Mouse (Mus musculus) forebrain, embryonic 11.5 days (tissue): ENCODE measurements around the gene Ptpn13. TPM values are rescaled to one million over a fixed set of nuclear protein-coding genes. Genes with fewer than 3 reads are reported as not detected.

ENCODE experiments used
- ATAC-seq: fragments of 200-750 bp; cut with Nextera tagmentation; replicated peaks from 2 replicates; pipeline ENCODE4 v1.8.0; 2017; ENCODE audit warnings: moderate TSS enrichment; ENCODE audit not compliant: low FRiP score
- DNase-seq: peaks from one replicate; pipeline ENCODE4 v3.0.0-alpha.2; 2017; ENCODE audit warnings: low spot score
- H3K27ac ChIP-seq: fragments of 300-500 bp; sonication (generic); 2 replicates; pipeline ENCODE4 v1.5.1; 2014; ENCODE audit warnings: low read depth, low read length
- H3K27me3 ChIP-seq: fragments of 300-500 bp; sonication (generic); 2 replicates; pipeline ENCODE4 v1.6.1; 2014; ENCODE audit warnings: mild to moderate bottlenecking, low read length, mixed read lengths; ENCODE audit not compliant: control insufficient read depth, insufficient read depth
- H3K36me3 ChIP-seq: fragments of 300-500 bp; sonication (generic); 2 replicates; pipeline ENCODE4 v1.6.1; 2014; ENCODE audit warnings: mild to moderate bottlenecking, low read length, moderate library complexity, mixed read lengths; ENCODE audit not compliant: control insufficient read depth, insufficient read depth
- H3K4me1 ChIP-seq: fragments of 300-500 bp; sonication (generic); replicated peaks from 2 replicates; pipeline ENCODE4 v1.6.1; 2014; ENCODE audit warnings: low read length, mixed read lengths; ENCODE audit not compliant: control insufficient read depth, insufficient read depth
- H3K4me2 ChIP-seq: fragments of 300-500 bp; sonication (generic); 2 replicates; pipeline ENCODE4 v1.6.1; 2014; ENCODE audit warnings: low read depth, mild to moderate bottlenecking, low read length, moderate library complexity, mixed read lengths; ENCODE audit not compliant: severe bottlenecking
- H3K4me3 ChIP-seq: fragments of 300-500 bp; sonication (generic); 2 replicates; pipeline ENCODE4 v1.5.1; 2014; ENCODE audit warnings: low read depth, low read length
- H3K9ac ChIP-seq: fragments of 300-500 bp; sonication (generic); 2 replicates; pipeline ENCODE4 v1.6.1; 2014; ENCODE audit warnings: low read length
- H3K9me3 ChIP-seq: fragments of 300-500 bp; sonication (generic); 2 replicates; pipeline ENCODE4 v1.6.1; 2016; ENCODE audit warnings: low read length, mixed read lengths; ENCODE audit not compliant: control insufficient read depth
- WGBS: fragments of 180-500 bp; shearing (Covaris S2); extraction: QIAGEN DNeasy Blood & Tissue Kit; methylation state at CpG from one replicate; pipeline ENCODE4 v1.1.7; 2014; 5-methylcytosine and 5-hydroxymethylcytosine counted together
- polyA plus RNA-seq: library from polyadenylated mRNA; unstranded; fragments of >200 nt; fragmentation: Nextera tagmentation; extraction: Ambion mirVana; gene quantifications from 2 replicates; pipeline ENCODE4 v1.2.1, GENCODE M21; 2014

Gene Ptpn13
- polyA plus RNA-seq, 1 experiment from 2014 or later = 20.3 TPM

DNA sequence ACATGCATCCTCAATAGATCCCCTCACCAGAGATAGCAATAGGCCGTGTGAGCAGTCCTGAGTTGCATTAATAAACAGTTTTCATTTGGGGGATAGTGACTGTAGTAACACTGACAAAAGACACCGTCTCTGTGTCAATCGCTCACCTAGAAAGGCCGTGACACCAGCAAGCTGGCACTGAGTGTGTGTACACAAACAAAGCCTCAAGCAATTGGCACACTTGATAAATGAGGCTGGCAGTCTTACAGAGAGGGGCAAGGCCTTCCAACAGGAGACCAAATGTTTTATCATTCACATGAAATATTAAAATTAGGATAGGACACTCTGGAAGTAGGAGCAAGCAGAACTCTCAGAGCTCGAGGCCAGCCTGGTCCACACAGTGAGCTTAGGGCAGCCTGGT lies 197.3 kb downstream of the Ptpn13 start:
- no peaks in the 10 kb centered on the region for H3K36me3 ChIP-seq
- ATAC-seq = no peak
- no peak overlapping the region for H3K9ac ChIP-seq
- no peaks in the 10 kb centered on the region for H3K4me1 ChIP-seq
- H3K27ac ChIP-seq = no peak overlapping the region
- DNase-seq = no peak
- H3K4me2 ChIP-seq = no peak overlapping the region
- no peaks in the 10 kb centered on the region for H3K9me3 ChIP-seq
- no peaks in the 10 kb centered on the region for H3K27me3 ChIP-seq
- 87% methylated on average over 5 of the region's 5 CpGs for WGBS
- H3K4me3 ChIP-seq = no peak overlapping the region

DNA sequence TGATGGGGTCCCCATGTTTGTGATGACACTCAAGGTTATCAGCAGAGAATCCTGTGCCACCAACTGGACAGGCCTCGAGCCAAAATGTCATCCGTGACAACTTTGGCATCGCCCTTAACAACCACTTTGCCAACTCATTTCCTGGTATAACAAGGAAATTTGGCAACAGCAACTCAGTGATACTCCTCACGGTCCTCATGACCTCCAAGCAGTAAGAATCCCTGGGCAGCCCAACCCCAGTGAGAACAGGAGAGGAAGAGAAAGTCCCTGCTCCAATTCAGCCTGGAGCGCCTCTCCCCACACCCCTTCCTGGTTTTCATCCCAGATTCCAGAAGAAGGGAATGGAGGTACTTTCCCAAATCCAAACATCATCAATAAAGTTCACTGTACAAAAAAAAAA lies 199.8 kb downstream of the Ptpn13 start:
- DNase-seq (no peak), ATAC-seq (no peak)
- Histone ChIP-seq H3K4me3 (no peak overlapping the region), H3K4me1 (no peaks in the 10 kb centered on the region), H3K9ac (no peak overlapping the region), H3K27me3 (no peaks in the 10 kb centered on the region), H3K4me2 (no peak overlapping the region), H3K36me3 (no peaks in the 10 kb centered on the region), H3K9me3 (no peaks in the 10 kb centered on the region), H3K27ac (no peak overlapping the region)
- WGBS = 88% methylated on average over 5 of the region's 5 CpGs

DNA sequence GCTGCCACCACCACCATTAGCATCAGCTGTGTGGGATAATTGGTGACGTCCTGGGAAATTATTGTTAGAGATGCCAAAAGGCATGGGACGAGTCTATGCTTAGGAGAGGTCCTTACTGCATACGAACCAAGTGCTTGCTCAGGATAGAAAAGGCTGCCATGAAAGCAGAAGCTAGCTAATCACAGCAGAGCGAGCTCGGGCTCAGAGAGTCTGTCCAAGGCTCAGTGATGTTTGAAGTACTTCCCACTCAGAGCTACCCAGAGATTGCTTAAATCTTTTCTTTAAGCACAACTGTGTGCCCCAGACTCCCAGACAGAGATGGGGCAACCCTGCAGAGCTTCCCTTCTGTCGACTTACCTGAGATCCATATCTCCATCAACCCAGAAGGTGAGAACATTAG lies 203.5 kb downstream of the Ptpn13 start:
- Histone ChIP-seq H3K4me3 (no peak overlapping the region), H3K27ac (no peak overlapping the region), H3K36me3 (no peaks in the 10 kb centered on the region), H3K9me3 (no peaks in the 10 kb centered on the region), H3K9ac (no peak overlapping the region), H3K27me3 (no peaks in the 10 kb centered on the region), H3K4me1 (no peaks in the 10 kb centered on the region), H3K4me2 (no peak overlapping the region)
- DNase-seq (no peak), ATAC-seq (no peak)
- WGBS = 81% methylated on average over 6 of the region's 6 CpGs

DNA sequence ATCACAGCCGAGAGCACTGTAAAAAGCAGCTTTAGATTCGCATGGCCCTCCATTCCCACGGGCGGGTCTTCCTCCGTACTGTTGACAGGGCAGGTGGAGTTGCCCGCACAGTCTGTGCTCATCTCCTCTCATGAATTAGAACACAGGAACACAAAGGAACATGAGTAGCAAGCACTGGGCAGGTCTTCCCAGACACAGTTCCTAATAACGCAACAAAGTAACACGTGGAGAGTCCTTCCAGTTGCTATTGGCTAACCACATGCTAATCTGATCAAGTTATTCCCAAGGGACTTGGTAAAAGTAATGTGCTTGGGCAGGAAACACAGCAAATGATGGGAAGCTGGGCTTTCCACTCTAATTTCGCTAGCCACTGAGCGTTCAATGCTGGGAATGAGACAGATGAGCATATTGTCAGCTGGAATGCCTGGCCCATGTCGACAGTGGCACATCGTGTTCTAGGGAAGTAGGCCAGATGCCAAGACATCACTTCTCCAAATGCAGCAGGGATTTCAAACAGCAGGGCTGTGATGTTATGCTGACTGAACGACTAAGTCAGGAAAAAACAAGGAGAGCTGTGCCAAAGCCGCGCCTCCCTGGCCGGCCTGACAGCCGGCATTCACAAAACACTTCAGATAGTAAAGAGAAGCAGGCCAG lies 204.2 kb downstream of the Ptpn13 start, which contains the start of gene Slc10a6:
Gene Slc10a6 (minus strand): TSS at position 293 of the 654 bp plus-strand sequence.
- H3K4me3 ChIP-seq = no peak within 1 kb of the TSS
- H3K27ac ChIP-seq = no peak within 1 kb of the TSS
- no peaks in the 10 kb centered on the region for H3K9me3 ChIP-seq
- no peak for ATAC-seq
- H3K4me1 ChIP-seq = no peaks in the 10 kb centered on the region
- no peak for DNase-seq
- no peaks in the 10 kb centered on the region for H3K36me3 ChIP-seq
- H3K27me3 ChIP-seq = no peaks in the 10 kb centered on the region
- WGBS = 83% methylated on average over 17 of the region's 17 CpGs
- H3K4me2 ChIP-seq = no peak within 1 kb of the TSS
- no peak within 1 kb of the TSS for H3K9ac ChIP-seq

DNA sequence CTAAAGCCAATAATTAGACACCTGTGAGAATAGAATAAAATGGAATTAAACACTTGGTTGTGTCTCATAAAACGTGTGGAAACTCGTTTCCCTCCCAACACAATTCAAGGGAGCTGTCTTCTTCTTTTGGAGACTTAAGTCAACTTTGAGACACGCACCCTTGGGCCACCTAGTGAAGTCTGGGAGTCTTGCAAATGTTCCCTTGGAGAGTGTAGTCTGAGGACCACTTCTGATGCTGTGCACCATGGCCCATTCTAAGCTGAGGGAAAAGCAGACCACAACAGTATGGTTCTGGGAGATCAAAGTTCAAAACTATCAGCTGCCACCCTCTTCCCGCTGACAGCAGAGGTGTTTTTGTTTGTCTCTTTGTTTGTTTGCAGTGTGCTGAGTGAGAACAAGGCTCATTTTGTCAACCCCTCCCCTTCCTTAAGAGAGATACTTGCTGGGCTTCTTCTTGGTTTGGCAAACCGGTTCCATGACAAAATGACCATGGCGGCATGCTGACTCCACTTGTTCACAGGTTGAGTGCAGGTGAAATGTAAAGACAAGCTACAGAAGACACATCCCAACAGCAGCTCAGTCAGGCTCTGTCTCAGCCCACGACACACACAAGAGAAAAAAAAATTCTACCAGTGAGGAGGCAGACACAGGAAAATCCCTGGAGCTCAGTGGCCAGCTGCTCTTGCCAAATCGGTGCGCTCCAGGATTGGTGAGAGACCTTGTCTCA lies 205.0 kb downstream of the Ptpn13 start:
- ATAC-seq (no peak), DNase-seq (no peak)
- no peaks in the 10 kb centered on the region for H3K4me1 ChIP-seq
- no peaks in the 10 kb centered on the region for H3K36me3 ChIP-seq
- no peak overlapping the region for H3K27ac ChIP-seq
- H3K4me3 ChIP-seq = no peak overlapping the region
- no peaks in the 10 kb centered on the region for H3K27me3 ChIP-seq
- H3K4me2 ChIP-seq = no peak overlapping the region
- WGBS = 83% methylated on average over 9 of the region's 9 CpGs
- no peak overlapping the region for H3K9ac ChIP-seq
- no peaks in the 10 kb centered on the region for H3K9me3 ChIP-seq

DNA sequence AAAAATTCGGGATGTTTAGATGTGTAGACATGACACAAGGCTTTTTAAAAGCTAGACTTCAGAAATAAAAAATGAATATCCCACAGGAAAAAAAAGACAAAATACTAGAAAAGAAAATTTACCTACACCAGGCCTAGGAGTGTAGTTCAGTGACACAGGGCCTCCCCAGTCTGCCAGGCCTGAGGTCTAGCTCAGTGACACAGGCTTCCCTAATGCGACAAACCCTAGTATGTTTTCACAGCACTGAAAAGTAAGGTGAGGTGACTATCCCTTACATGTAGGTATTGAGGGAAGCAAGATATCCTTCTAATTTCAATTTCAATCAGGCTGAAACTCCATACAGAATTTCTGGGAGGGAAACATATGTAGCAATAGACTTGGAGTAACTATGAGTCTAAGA lies 212.2 kb downstream of the Ptpn13 start:
- H3K36me3 ChIP-seq = no peaks in the 10 kb centered on the region
- H3K9ac ChIP-seq = no peak overlapping the region

DNA sequence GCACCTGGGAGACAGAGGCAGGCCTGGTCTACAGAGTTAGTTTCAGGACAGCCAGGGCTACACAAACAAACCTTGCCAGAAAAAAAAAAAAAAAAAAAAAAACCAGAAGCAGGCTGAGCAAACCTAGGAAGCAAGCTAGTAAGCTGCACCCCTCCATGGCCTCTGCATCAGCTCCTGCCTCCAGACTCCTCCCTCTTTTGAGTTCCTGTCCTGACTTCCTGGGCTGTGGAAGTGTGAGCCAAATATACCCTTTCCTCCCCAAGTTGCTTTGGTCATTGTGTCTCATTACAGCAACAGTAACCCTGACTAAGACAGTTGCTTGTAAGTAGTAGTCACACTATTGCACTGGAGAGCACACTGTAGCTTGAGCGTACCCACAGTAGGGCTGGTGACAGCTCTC lies 219.2 kb downstream of the Ptpn13 start:
- no peak for DNase-seq

More for the DNA sequence above, 212.2 kb downstream of the Ptpn13 start:
- no peak overlapping the region for H3K4me3 ChIP-seq
- H3K27ac ChIP-seq = no peak overlapping the region
- no peaks in the 10 kb centered on the region for H3K27me3 ChIP-seq
- DNase-seq (no peak), ATAC-seq (no peak)
- H3K4me2 ChIP-seq = no peak overlapping the region
- 87% methylated on average over 2 of the region's 2 CpGs for WGBS
- H3K9me3 ChIP-seq = no peaks in the 10 kb centered on the region
- no peaks in the 10 kb centered on the region for H3K4me1 ChIP-seq

DNA sequence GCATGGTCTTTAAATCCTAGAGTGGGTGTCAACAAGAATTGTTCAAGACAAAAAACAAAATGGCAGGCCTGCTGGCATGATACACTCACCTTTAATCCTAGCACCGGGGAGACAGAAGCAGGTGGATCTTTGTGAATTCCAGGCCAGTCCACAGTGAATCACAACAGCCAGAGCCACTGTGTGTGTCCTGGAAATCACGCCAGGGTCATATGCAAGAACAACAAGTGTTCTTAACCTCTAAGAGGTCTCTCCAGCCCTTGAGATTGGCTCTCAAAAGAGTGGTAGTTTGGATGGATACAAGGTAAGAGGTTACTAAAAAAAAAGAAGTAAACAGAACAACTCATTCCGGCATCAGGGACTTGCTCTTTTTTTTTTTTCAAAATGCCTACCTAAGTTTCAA lies 222.3 kb downstream of the Ptpn13 start:
- no peaks in the 10 kb centered on the region for H3K9me3 ChIP-seq
- no peaks in the 10 kb centered on the region for H3K4me1 ChIP-seq
- H3K4me2 ChIP-seq = no peak overlapping the region
- H3K27ac ChIP-seq = no peak overlapping the region
- WGBS = 92% methylated on average over 3 of the region's 3 CpGs
- H3K36me3 ChIP-seq = no peaks in the 10 kb centered on the region
- H3K4me3 ChIP-seq = no peak overlapping the region
- DNase-seq = no peak
- ATAC-seq = no peak
- H3K9ac ChIP-seq = no peak overlapping the region
- H3K27me3 ChIP-seq = no peaks in the 10 kb centered on the region

More for the DNA sequence above, 219.2 kb downstream of the Ptpn13 start:
- Histone ChIP-seq H3K4me3 (no peak overlapping the region), H3K9me3 (no peaks in the 10 kb centered on the region), H3K9ac (no peak overlapping the region), H3K4me2 (no peak overlapping the region), H3K27ac (no peak overlapping the region), H3K27me3 (no peaks in the 10 kb centered on the region), H3K4me1 (no peaks in the 10 kb centered on the region), H3K36me3 (no peaks in the 10 kb centered on the region)
- 97% methylated on average over 1 of the region's 1 CpGs for WGBS
- no peak for ATAC-seq
